Mouse (Mus musculus) MEL-GATA-1-ER (cell line): ENCODE results near the gene Cybb.
"Not testable (repeated sequence)": the region's sequence is repeated elsewhere in the genome, so short reads cannot be mapped to it uniquely, and the experiment has no call there.

Experiments used
- DNase-seq: peaks from one replicate; pipeline ENCODE4 v3.0.0-alpha.2; 2012; ENCODE audit warnings: low read depth; ENCODE audit errors: extremely low read depth

Gene Cybb

DNA sequence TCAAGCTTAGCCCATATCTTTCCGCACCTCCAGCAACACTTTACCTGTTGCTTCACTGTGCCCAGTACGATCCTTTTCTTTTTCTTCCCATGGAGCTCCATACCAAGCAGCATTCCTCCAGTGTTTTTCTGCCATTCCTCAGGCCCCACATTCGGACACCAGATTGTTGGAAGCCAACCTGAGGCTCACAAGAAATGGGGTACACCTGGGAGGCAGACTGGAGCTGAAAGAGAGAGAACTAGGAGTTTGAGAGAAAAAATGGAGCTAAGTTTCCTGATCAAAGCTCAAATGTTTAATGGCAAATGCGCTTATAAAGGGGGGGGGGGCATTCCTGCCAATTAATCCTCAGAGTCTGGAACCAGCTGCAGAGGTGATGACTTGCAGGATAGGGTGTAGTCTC lies at the start of gene Cybb:
Gene Cybb (minus strand): TSS at position 101 of the 400 bp plus-strand sequence.
- DNase-seq = no peak

DNA sequence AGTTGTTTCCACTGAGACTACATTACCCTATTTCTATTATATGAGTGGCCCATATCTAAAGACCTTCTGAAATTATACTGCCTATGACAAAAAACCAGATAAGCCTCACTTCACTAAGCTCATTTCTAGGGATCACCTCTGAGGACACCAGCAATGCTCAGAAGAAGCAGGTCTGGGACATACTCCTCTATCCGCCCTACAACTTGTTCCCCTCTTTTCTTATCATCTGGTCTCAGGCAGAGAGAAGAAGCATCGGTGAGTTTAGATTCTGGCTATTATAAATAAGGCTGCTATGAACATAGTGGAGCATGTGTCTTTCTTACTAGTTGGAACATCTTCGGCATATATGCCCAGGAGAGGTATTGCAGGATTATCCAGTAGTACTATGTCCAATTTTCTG lies 49.3 kb upstream of the Cybb start:
- no peak for DNase-seq

DNA sequence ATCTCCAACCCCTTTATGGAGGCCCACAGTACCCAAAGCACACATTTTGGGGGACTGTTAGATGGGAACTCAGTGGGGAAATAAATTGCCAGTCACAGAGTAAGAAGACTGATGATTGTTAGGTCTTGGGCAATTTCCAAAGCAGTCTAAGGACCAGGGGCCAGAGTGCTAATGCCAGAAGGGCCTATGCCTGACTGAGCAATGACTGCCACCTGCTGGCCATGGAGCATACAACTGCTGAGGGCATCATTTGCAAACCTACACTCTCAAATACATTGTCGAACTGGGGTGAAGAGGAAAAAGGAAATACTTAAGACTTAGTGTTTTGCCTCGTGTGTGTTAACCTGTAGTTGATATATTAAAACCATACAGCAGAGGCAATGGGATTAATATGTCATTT lies 32.4 kb upstream of the Cybb start:
- DNase-seq = not testable (repeated sequence)

DNA sequence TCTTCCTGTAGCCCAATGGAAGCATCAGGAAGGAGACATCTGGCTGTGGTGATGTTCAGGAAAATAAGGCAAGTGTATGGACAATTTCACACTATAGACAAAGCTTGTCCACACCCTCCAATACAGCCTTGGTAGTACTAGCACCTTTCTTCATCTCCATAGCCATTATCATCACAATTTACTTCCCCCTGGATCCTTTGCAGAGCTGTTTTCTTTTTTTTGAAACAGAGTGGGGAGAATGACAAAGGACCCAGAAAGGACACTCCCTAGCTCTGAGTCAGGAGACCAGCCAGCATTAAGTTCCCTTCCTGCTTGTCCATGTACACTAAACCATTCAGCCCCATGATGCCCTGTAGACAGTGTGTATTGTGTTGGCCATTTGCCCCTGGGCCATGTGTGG lies 30.0 kb upstream of the Cybb start:
- not testable (repeated sequence) for DNase-seq

DNA sequence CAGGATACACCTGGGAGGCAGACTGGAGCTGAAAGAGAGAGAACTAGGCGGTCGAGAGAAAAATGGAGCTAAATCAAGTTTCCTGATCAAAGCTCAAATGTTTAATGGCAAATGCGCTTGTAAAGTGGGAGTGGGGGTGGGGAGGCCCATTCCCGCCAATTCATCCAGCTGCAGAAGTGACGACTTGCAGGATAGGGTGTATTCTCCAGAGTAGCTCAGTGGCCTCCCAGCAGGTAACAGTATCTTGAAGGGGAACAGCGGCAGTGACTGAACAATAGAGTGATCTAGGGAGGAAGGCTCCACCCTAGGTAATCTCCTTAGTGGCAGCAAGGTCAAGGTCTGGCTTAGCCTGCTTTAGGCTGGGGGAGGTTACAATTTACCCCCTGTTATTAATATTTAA lies 12.5 kb downstream of the Cybb start:
- DNase-seq = not testable (repeated sequence)

DNA sequence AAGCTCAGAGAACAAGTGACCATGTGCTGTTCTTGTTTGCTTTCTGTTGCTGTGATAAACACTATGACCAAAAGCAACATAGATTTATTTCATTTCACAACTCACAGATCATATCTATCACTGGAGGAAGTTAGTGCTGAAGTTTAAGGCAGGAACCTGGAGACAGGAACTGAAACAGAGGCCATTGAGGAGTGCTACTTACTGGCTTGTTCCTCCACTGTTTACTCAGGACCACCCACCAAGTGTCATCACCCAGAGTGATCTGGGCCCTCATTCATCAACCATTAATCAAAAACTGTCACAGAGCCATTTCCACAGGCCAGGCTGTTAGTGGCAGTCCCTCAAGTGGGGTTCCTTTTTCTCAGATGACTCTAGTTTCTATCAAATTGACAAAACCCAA lies 13.1 kb downstream of the Cybb start:
- no peak for DNase-seq

DNA sequence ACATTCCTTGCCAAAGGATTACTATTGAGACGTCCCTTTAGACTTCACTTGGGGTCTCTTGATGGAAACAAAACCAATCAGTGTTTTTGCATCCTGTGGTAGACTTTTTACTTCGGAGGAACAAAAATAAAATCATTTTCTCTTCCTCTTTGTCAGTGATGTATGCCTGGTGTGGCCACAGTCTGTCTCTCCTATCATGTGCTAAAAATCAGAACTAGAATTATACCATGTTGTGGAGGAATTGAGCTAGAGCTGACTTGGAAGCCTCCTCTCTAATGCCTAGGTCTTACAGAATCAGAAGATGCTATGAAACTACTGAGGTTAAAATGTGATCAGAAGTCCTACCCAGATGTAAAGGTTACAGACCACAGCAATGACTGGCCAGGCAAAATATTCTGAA lies 13.8 kb downstream of the Cybb start:
- no peak for DNase-seq

DNA sequence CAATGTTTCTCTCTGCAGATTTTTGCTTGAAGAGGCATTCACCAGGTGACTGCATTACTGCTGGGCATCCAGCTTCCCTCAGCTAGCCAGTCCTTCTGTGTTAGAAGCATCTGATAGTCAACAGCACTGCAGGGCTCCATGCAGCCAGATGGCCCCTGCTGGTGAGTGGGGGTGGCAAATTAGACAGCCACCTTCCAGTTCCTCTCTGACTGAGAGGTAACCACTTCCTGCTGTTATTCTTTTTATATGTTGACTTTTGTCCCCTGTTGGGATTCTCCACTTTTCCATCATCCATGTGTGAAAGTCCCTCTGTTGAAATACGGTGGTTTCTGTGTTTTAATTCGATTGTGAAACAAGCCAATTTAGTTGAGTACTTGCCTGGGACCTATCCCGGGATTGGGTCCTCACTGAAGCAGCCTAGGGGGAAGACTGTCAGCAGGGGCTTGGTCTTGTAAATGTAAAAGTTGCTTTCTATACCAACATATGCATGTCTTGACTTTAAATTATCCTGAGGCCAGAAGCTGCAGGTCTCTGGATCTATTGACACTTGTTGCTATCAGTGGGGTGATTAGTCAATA lies 16.7 kb downstream of the Cybb start:
- DNase-seq = no peak

DNA sequence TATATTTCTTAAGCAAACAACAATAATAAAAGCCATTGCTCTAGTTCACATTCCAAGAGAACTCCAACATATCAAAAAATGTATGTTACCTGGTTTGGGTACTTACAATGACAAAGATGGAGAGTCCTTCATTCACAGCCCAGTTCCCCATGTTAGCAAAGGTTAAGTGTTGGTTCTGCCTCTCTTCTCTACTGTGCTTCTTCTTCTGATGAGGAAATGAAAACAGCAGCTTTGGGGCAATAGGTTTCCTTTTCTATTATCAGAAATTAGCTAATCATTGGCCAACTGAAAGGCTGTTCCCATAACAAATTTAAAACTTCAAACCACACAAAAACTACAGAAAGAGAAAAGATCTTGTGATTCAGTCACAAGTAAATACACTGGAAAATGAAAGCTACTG lies 18.5 kb downstream of the Cybb start:
- no peak for DNase-seq

DNA sequence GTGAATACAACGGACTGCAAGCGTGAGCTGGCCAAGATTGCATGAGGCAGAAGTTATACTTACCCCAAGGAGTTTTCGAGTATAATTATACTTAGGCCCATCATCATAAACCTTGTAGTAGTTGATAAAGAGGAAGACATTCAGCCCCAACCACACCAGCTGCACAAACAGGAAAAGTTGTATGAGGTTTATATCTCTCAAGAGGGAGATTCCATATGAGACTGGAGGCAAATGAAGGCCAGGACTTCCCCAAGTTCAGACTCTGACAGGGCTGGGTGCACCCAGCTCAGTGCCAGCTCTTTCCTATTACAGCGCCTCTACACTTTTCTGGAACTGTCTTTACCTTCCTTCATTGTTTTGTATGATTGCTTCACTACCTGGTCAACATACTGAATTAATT lies 20.6 kb downstream of the Cybb start:
- DNase-seq = no peak

DNA sequence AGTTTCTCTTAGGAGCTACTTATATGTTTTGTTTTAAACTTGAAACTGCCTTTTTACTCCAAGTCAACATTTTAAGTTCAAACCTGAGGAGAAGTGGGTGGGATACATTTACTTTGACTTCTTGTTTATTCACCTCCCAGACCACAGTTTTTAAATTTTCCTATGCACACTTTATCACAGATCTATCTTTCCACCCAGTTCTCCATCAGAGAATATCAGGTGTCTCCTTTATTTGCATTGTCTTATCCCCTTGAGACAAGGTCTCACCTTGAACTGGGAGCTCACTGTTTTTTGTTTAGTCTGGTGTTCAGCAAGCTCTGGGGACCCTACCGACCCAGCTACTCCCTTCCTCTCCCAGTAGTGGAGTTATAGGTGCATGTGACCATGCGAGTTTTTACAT lies 21.7 kb downstream of the Cybb start:
- no peak for DNase-seq

DNA sequence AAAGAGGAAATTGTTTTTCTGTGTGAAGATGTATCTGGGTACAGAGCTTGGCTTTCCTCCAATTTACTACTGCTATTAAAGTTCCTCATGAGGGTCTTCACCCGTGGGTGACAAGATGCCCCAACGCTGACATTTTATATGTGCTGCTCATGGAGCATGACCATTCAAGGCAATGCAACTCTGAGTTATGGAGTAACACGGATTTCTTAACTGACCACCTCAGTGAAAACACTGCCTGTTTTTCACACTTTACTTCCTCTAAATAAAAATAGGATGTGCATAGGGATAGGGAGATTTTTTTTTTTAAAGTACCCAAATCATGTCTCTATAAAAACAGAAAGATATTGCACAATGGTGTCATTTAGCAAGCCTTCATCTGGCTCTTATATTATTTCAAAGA lies 24.9 kb downstream of the Cybb start:
- DNase-seq = no peak

DNA sequence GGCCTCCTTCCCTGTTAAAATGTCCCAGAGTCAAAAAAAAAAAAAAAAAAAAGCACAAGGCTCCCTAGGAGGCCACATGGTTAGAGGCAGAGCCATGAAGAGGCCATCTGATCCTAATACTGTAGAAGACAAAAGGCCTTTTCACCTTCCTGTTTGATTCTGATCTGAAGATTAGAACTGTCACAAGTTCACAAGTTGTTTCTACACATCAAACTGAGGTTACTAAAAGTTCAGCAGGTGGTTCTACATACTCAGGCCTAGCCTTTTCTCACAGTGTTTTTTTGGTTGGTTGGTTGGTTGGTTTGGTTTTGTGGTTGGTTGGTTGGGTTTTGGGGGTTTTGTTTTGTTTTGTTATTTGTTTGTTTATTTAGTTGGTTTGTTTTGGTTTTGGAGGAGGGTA lies 26.2 kb downstream of the Cybb start:
- DNase-seq = no peak

DNA sequence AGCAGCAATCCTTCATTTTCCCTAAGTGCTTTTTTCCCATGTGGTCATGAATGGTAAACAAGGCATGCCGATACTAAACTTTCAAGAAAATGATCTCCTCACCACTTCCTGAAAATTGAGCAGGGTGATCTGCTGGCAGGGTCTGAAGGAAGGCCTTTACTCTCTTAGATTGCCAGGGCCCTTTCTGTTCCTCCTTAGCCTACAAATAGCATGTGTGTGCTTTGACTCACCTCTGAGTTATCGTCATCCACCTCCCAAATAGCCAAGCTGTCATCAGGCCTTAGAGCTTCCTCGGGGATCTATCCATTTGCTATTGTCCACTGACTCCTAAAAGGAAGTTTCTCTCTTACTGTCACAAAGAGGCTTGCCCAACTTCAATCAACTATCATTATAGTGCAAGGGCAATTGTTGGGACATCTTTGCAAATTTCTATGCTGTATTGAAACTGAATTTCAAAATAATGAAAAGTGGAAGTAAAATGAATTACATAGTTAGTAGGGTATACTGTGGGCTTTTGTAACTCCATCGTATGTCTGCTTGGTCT lies 27.1 kb downstream of the Cybb start:
- no peak for DNase-seq

DNA sequence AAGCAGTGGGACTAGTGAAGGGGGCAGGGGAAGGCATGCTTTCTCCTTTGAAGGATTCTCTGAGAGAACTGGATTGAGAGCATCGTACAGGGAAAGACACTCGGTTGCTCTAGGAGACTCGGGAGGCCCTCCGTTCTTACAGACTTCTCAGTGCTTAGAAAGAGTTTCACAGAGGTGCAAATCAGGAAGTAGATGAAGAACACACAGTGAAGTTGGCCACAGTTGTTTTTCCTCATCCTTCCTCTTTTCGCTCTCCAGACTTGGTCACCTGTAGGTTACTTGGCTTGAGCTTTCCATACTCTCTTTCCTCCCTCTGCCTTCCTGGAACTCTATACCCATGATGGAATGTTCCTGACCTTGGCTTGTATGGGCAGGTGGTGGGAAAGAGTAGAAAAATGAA lies 35.2 kb downstream of the Cybb start:
- DNase-seq = no peak

DNA sequence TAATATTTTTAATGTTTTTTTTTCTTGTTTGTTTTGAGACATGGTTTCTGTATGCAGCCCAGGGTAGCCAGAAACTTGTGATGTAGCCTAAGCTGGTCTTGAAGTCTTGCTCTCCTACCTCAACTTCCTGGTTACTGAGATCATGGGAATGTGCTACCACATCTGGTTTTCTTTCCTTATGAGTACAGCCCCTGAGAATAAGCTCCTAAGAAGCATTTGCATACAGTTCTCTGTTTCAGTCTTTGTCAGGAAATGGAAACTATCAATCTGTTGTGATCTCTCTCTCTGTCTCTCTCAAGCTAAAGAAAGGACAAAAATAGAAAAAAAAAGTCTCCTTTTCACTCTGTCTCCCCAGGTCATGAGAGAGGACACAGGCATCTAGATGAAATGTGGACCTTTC lies 40.3 kb downstream of the Cybb start:
- no peak for DNase-seq

DNA sequence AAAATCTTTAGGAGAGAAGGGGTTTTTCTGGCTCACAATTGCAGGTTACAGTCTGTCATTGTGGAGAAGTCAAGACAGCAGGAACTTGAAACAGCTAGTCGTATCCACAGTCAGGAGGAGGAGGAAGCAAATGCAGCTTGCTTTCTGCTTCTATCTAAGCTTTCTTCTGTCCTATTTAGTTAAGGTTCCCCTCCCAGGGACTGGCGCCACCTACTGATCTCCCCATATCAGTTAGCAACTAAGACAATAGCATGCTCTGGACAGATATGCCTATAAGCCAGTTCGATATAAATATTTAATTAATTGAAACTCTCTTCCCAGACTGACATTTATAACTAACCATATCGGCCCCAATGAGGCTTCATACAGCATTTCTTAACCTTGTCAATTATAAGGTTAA lies 46.5 kb downstream of the Cybb start:
- DNase-seq = peak; percentile 16

DNA sequence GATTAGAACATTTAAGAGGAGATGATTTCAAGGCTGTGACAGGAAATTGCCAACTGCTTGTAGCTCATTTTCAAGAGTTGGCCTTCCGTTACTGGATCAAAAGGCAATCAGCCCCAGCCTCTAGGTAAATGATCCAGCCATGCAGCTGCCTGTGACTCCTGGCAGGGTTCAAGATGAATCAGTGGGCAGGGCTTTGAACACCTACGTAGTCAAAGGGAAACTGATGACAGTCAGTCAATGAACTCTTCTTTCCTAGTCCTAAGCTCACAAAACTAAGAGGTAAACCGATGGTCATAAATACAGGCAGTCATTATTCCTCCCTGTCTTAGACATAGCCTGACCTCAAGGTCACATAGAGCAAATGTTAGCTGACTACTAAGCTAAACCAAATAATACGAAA lies 47.0 kb downstream of the Cybb start:
- DNase-seq = no peak

DNA sequence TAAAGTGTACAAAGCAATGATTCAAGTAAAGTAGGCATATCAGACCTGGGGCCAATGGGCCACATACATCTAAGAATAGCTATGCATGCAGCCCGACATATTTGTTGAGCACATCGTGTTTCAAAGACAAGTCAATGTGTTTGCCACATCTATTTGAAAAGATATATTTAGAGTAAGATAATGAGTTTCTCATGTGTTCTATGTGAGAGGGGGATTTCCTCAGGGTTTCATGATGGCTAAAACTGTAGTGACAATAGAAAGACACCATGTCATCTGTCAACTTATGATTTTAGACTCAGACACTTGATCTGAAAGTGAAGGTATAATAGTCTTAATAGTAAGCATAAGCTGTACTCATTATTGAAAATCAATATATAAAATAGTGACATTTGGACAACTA lies 48.3 kb downstream of the Cybb start:
- DNase-seq = no peak

DNA sequence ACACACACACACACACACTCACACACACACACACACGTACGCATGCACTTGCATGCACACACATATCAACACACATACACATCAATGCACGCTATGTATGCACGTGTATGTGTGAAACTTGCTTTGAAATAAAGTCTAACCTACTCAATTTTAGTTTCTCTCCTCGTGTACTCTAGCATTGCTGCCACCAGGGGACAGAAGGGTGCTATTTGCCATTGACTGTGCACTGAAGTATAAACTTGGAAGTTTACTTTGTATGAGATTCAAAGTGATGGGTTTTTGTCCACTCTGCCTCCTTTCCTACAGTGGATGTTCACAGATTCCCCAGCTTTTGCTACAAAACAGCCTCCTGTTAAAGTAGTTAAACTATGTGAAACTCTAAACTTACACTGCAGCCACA lies 73.7 kb downstream of the Cybb start:
- no peak for DNase-seq
